Mouse (Mus musculus): Measurements from ENCODE around the gene 9030025P20Rik. TPM values are rescaled to one million over a fixed set of nuclear protein-coding genes. Genes with fewer than 3 reads are reported as not detected.
"Not testable (repeated sequence)": the region's sequence is repeated elsewhere in the genome, so short reads cannot be mapped to it uniquely, and the experiment has no call there.

The 9030025P20Rik gene
- total RNA-seq (2021), result 1 to 10 TPM; 8.8 to 9.1 TPM
- long read RNA-seq, experiment 1, partial matches to known transcripts, result 2 of 8 reads
- long read RNA-seq, experiment 1, other reads (novel, unspliced or antisense), result 6 of 8 reads
- long read RNA-seq, experiment 2, partial matches to known transcripts, result 4 of 13 reads
- long read RNA-seq, experiment 2, other reads (novel, unspliced or antisense), result 8 of 13 reads

DNA sequence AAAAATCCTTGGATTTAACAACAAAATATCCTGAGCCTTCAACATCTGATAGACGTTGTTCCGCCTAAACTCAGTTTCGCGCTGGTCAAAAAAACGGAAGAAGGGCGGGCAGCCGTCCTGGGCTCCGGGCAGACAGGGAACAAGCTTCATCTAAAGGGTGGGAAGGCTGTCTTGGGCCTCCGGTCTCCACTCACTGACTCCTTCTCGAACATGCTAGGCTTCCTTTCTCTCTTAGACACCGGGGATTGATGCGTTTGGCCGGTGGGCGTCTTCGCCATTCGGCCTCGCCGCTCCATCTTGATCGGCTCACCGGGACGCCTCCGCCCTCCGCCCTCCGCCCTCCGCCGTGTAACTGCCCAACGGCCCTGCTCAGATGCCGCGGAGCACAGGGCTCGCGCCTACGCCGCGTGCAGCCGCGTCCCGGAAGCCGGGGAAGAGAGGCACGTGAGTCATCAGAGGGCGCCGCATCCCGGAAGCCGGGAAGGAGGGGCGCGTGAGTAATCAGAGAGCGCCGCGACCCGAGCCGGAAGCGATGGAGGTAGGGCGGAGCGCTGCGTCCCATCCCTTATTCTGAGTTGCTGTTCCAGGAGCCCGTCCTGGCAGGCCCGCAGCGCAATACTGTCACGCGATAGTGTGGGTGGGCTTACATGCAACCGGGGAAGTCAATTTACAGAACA lies at the start of gene 9030025P20Rik, which contains the start of gene Gm3417:
Gene 9030025P20Rik, plus strand, starts transcription at position 107 of the 677 bp plus-strand sequence.
Gene Gm3417, minus strand, starts transcription at position 429 of the 677 bp plus-strand sequence.
- peak within 1 kb of the TSS; percentile 33; the same call in 1 of the 2 replicates for H3K4me3 ChIP-seq
- H3K27ac ChIP-seq; DNase-seq (ENCODE audit: low spot score in 2 of 2): not testable (repeated sequence)

GRCm38 (mm10) chr17:14928631-14929030 lies 49.6 kb upstream of the 9030025P20Rik start:
- no peak for TF ChIP-seq CTCF (conservative IDR thresholded peaks at IDR 0.05)
- DNase-seq (ENCODE audit: low spot score in 2 of 2), result no peak
- Histone ChIP-seq H3K4me3 (no peak overlapping the region), H3K27ac (no peak overlapping the region)

DNA sequence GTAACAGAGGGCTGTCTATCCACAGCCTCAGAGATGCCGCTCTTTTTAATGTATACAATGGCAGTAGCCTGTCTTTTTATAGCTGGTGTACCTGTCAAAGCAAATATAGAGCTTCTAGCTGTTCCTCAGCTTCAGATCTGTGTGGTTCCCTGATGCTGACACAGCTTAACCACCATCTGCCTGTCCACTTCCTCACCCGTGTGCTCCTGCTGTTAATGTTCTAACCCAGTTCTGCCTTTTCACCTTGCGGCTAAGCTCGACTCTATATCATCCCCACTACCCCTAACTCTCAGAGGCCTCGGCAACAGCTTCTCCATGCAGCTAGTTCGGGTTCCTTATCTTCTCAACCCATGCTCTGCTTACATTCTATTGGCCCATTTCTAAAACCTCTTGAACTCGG lies 47.6 kb upstream of the 9030025P20Rik start:
- Histone ChIP-seq H3K4me3 (no peak overlapping the region), H3K27ac (no peak overlapping the region)
- DNase-seq (ENCODE audit: low spot score in 2 of 2), result no peak
- no peak for TF ChIP-seq CTCF (conservative IDR thresholded peaks at IDR 0.05)

GRCm38 (mm10) chr17:14931469-14931868 lies 46.8 kb upstream of the 9030025P20Rik start:
- TF ChIP-seq CTCF (conservative IDR thresholded peaks at IDR 0.05), result no peak
- H3K4me3 ChIP-seq, result no peak overlapping the region
- no peak overlapping the region for H3K27ac ChIP-seq
- DNase-seq (ENCODE audit: low spot score in 2 of 2), result no peak

DNA sequence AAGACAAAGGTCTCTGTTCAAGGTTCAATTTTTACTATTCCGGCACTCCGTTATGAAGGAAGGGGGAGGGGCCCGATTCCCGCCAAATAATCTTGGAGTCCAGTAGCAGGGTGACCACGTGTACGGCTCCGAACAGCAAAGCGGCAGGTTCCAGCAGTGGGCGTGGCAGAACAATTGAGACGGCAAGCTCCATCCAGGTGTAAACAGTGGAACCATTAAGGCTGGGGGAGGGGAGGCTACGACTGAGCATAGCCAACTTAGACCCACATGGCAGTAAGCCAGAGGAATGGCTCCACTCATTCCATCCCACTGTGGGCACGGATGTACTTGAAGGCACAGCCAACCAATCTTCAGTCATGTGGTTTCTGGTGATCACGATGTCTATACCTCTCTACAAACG lies 43.0 kb upstream of the 9030025P20Rik start:
- DNase-seq (ENCODE audit: low spot score in 2 of 2); H3K4me3 ChIP-seq; H3K27ac ChIP-seq: not testable (repeated sequence)

GRCm38 (mm10) chr17:14935841-14936605 lies 42.2 kb upstream of the 9030025P20Rik start:
- no peak for TF ChIP-seq CTCF (conservative IDR thresholded peaks at IDR 0.05)
- H3K27ac ChIP-seq, result no peak overlapping the region
- H3K4me3 ChIP-seq, result no peak overlapping the region
- no peak for DNase-seq (ENCODE audit: low spot score in 2 of 2)

- peak overlapping the region; percentile 96 for H3K4me3 ChIP-seq
- not testable (repeated sequence) for DNase-seq (ENCODE audit: low spot score in 2 of 2)
These were observed 36.1 kb upstream of the 9030025P20Rik start for GRCm38 (mm10) chr17:14942181-14942580.

DNA sequence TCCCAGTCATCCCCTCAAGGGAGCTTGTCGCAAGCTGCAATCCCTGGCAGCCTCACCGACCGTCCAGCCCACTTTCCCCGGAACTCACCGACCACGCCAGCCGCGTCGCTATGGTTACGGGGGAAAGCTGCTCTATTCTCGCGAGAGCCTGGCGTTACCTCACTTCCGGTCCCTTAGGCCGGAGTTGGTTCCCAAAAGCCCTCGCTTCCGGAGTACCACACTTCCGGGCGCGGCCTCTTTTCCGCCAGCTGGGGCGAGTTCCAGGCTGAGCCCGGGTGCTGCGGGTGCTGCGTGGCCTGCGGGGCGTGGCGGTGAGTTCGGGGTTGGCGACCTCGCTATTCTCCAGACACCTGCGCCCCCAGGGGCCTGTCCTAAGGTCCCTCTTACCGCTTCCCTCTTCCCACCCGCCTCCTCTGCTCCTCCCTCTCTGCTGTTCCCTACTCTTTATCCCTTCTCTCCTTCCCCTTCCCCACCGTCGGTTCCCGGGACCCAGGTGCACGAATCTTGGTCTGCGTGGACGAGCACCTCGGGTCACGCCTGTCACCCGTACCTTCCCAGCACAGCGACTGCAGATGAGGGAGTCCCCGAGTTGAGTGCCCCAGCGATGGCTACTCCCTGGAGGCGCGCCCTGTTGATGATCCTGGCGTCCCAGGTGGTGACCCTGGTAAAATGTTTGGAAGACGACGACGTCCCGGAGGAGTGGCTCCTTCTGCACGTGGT lies 35.1 kb upstream of the 9030025P20Rik start, which contains the start of the genes Wdr27 and 1600012H06Rik:
Gene Wdr27, minus strand, starts transcription at position 150 of the 720 bp plus-strand sequence.
Gene 1600012H06Rik, plus strand, starts transcription at position 176 of the 720 bp plus-strand sequence.
- H3K27ac ChIP-seq, result peak within 1 kb of the TSS; percentile 95
- no peak for TF ChIP-seq CTCF (conservative IDR thresholded peaks at IDR 0.05)
- H3K4me3 ChIP-seq, result peak within 1 kb of the TSS; percentile 96
- DNase-seq (ENCODE audit: low spot score in 2 of 2), result peak; percentile 98 to 99

More at GRCm38 (mm10) chr17:14942181-14942580, 36.1 kb upstream of the 9030025P20Rik start:
- peak overlapping the region; percentile 95; the same call in 1 of the 2 replicates for H3K27ac ChIP-seq

- Histone ChIP-seq H3K27ac (peak overlapping the region; percentile 95), H3K4me3 (peak overlapping the region; percentile 96)
- no peak for DNase-seq (ENCODE audit: low spot score in 2 of 2)
- no peak for TF ChIP-seq CTCF (conservative IDR thresholded peaks at IDR 0.05)
These were observed 34.6 kb upstream of the 9030025P20Rik start for GRCm38 (mm10) chr17:14943729-14944059.

DNA sequence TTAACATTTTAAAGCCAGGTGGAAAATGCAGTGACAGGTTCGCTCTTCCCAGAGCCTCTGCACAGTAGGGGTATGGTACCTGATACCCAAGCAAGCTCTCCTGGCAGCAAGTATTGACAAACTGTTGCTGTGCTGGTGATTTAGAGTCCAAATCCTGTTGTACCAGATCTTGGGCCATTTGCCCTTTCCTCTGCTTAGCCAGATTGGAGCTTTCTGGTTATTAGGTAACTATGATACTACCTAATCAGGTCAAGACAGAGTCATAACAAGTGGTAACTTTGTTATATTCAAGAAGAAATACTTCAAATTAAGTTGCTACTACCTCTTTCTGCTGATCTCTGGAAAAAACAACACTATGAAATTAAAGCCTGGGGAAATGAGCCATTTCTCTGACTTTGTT lies 33.7 kb upstream of the 9030025P20Rik start:
- no peak for TF ChIP-seq CTCF (conservative IDR thresholded peaks at IDR 0.05)
- DNase-seq (ENCODE audit: low spot score in 2 of 2), result no peak
- no peak overlapping the region for H3K27ac ChIP-seq
- no peak overlapping the region for H3K4me3 ChIP-seq

DNA sequence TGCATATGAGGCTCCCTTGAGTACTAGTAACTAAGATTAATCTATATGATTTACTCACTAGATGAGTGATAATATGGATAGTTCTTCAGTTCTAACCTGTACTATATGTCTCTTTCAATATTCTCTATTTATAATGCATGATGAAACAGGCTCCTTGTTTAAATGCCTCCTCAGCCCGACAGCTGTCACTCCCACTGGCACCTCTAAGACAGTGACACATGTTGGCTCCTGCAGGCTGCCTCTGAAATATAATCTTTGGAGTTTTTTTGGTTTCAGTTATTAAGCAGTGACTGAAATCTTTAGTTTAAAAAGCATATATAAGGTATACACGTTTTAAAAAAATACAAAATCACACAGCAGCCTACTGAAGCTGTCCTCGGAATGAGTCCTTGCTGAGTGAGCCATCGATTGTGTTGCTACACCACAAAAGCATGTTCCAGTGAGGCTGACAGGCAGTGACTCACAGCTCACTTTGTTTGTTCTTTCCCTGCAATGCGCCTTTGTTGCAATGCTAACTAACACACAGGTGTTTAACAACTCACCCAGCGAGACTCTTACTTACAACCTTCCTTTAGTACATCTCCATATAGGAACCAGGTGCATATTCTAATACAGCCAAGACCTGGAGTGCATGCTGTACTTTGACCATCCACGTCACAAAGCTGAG lies 29.0 kb upstream of the 9030025P20Rik start:
- no peak for TF ChIP-seq CTCF (conservative IDR thresholded peaks at IDR 0.05)
- no peak for DNase-seq (ENCODE audit: low spot score in 2 of 2)
- Histone ChIP-seq H3K4me3 (no peak overlapping the region), H3K27ac (peak overlapping the region; percentile 58)

- Histone ChIP-seq H3K4me3 (no peak overlapping the region), H3K27ac (no peak overlapping the region)
- TF ChIP-seq CTCF (conservative IDR thresholded peaks at IDR 0.05), result no peak
- DNase-seq (ENCODE audit: low spot score in 2 of 2), result no peak
These were observed 24.8 kb upstream of the 9030025P20Rik start for GRCm38 (mm10) chr17:14953452-14953851.
